Mouse (Mus musculus): ENCODE measurements around the gene Krtap14.

DNA sequence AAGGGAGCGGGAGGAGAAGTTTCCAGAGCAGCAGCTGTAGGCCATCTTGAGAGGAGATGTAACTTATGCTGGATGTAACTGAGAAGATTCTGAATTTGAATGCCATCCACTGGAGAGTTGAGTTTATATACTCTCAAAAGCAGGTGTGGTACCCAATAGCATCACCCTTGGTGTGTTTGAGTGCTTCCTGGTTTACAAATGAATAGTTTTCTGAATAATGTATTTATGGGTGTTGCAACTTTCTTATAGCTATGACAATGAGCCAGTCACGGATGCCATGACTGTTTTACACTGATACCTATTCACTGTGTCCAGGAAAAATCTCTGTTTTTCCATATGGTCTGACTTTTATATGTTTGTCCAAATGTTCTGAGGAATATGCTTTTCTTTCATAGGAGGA, 51.8 kb downstream of the Krtap14 start, which contains the start of gene 2310057N15Rik:
- TF ChIP-seq CTCF (IDR thresholded peaks at IDR 0.05; ENCODE audit: extremely low read depth, insufficient read depth, insufficient read length, insufficient replicate concordance) (no peak), POLR2A (IDR thresholded peaks at IDR 0.05; ENCODE audit: low read depth, low read length) (no peak)
